Mouse (Mus musculus): Measurements from ENCODE around the gene Hebp1. TPM values are rescaled to one million over a fixed set of nuclear protein-coding genes. Genes with fewer than 3 reads are reported as not detected.

The Hebp1 gene
- polyA plus RNA-seq, 1 experiment: 9.8 TPM

GRCm38 (mm10) chr6:135136439-135137161 is 61.2 kb downstream of the Hebp1 start:
- WGBS: 44% methylated on average over 11 of the region's 11 CpGs

GRCm38 (mm10) chr6:135135735-135136134 is 62.1 kb downstream of the Hebp1 start:
- no peak for DNase-seq (ENCODE audit: low read depth, low spot score)
- WGBS: 63% methylated on average over 4 of the region's 4 CpGs

More at GRCm38 (mm10) chr6:135136439-135137161, 61.2 kb downstream of the Hebp1 start:
- DNase-seq (ENCODE audit: low read depth, low spot score): no peak

- WGBS: 92% methylated on average over 9 of the region's 9 CpGs
- no peak for DNase-seq (ENCODE audit: low read depth, low spot score)
Measured at GRCm38 (mm10) chr6:135133486-135133885, 64.3 kb downstream of the Hebp1 start.

GRCm38 (mm10) chr6:135133086-135133485 is 64.7 kb downstream of the Hebp1 start:
- no peak for DNase-seq (ENCODE audit: low read depth, low spot score)
- 77% methylated on average over 7 of the region's 7 CpGs for WGBS

- WGBS: 46% methylated on average over 5 of the region's 5 CpGs
- no peak for DNase-seq (ENCODE audit: low read depth, low spot score)
Measured at GRCm38 (mm10) chr6:135124755-135125380, 73.0 kb downstream of the Hebp1 start.

GRCm38 (mm10) chr6:135118183-135118582 is 79.6 kb downstream of the Hebp1 start, which contains the start of gene Gprc5d:
Gene Gprc5d (minus strand): TSS chr6:135118283.
- DNase-seq (ENCODE audit: low read depth, low spot score): no peak
- 59% methylated on average over 5 of the region's 5 CpGs for WGBS

GRCm38 (mm10) chr6:135116479-135116878 is 81.3 kb downstream of the Hebp1 start:
- no peak for DNase-seq (ENCODE audit: low read depth, low spot score)
- 92% methylated on average over 8 of the region's 8 CpGs for WGBS

- WGBS: 38% methylated on average over 6 of the region's 6 CpGs
- DNase-seq (ENCODE audit: low read depth, low spot score): no peak
Measured at GRCm38 (mm10) chr6:135113114-135113436, 84.7 kb downstream of the Hebp1 start.

- WGBS: 18% methylated on average over 7 of the region's 7 CpGs
- DNase-seq (ENCODE audit: low read depth, low spot score): no peak
Measured at GRCm38 (mm10) chr6:135112411-135113113, 85.3 kb downstream of the Hebp1 start.

- WGBS: 85% methylated on average over 6 of the region's 6 CpGs
- no peak for DNase-seq (ENCODE audit: low read depth, low spot score)
Measured at GRCm38 (mm10) chr6:135107014-135107413, 90.8 kb downstream of the Hebp1 start.

- DNase-seq (ENCODE audit: low read depth, low spot score): no peak
- 74% methylated on average over 5 of the region's 5 CpGs for WGBS
Measured at GRCm38 (mm10) chr6:135102736-135103303, 95.0 kb downstream of the Hebp1 start.

- 77% methylated on average over 15 of the region's 15 CpGs for WGBS
- no peak for DNase-seq (ENCODE audit: low read depth, low spot score)
Measured at GRCm38 (mm10) chr6:135100787-135101472, 96.9 kb downstream of the Hebp1 start.

GRCm38 (mm10) chr6:135092798-135093470 is 104.9 kb downstream of the Hebp1 start:
- DNase-seq (ENCODE audit: low read depth, low spot score): no peak

GRCm38 (mm10) chr6:135090661-135091060 is 107.2 kb downstream of the Hebp1 start:
- WGBS: 78% methylated on average over 4 of the region's 4 CpGs
- DNase-seq (ENCODE audit: low read depth, low spot score): no peak

More at GRCm38 (mm10) chr6:135092798-135093470, 104.9 kb downstream of the Hebp1 start:
- 92% methylated on average over 12 of the region's 12 CpGs for WGBS

GRCm38 (mm10) chr6:135089786-135090185 is 108.0 kb downstream of the Hebp1 start:
- 67% methylated on average over 8 of the region's 8 CpGs for WGBS
- DNase-seq (ENCODE audit: low read depth, low spot score): no peak

GRCm38 (mm10) chr6:135087721-135088451 is 109.9 kb downstream of the Hebp1 start:
- 31% methylated on average over 19 of the region's 19 CpGs for WGBS
- no peak for DNase-seq (ENCODE audit: low read depth, low spot score)

All from large intestine, adult 2 months (tissue).